Mouse (Mus musculus): ENCODE data around the gene Smpd1. TPM values are rescaled to one million over a fixed set of nuclear protein-coding genes. Genes with fewer than 3 reads are reported as not detected.

The Smpd1 gene
- 166 TPM for polyA plus RNA-seq (2014; fragmentation: Illumina TruSeq; extraction: RNeasy Lipid Tissue Mini Kit (QIAGEN cat#74804); ENCODE audit: low read depth, low replicate concordance)

GRCm38 (mm10) chr7:105554212-105554942, at the start of gene Smpd1:
TSS of gene Smpd1 (plus strand) at chr7:105554360.

DNA sequence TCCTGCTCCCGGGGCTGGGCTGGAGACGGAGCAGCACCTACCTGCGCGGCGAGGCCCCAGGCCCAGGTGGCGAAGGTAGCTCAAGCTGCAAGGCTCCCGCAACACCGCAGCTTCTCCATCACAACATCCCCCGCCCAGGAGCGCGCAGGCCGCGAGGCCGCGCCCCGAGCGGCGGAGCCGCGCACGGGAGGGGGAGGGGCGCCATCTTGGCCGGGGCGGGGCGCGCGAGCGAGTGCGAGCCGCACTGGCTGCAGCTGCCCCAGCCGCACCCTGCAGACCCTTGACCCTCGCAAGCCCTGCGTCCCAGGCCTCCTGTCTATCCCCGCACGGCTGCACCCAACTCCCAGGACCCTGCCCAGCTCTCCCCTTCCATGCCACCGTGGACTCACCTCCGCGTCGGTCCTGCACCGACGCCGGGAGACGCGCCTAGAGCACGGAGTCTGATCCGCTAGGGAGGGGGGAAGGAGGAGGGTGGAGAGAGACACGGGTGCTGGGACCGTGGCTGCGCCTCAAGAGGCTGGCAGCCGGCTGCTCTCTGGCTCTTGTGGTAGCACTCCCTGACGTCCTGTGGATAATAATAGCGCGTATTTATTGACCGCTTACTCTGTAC, 27.0 kb downstream of the Smpd1 start, which contains the start of gene Apbb1:
Gene Apbb1, minus strand, starts transcription at position 560 of the 610 bp plus-strand sequence.

Other genes with a start within 250 kb of the Smpd1 start
- not detected for gene Olfr689, start 243.2 kb upstream of the Smpd1 start, polyA plus RNA-seq (2014; fragmentation: Illumina TruSeq; extraction: RNeasy Lipid Tissue Mini Kit (QIAGEN cat#74804); ENCODE audit: low read depth, low replicate concordance)
- not detected for gene Olfr690, start 220.3 kb upstream of the Smpd1 start, polyA plus RNA-seq (2014; fragmentation: Illumina TruSeq; extraction: RNeasy Lipid Tissue Mini Kit (QIAGEN cat#74804); ENCODE audit: low read depth, low replicate concordance)
- gene Olfr691, start 212.1 kb upstream of the Smpd1 start, polyA plus RNA-seq (2014; fragmentation: Illumina TruSeq; extraction: RNeasy Lipid Tissue Mini Kit (QIAGEN cat#74804); ENCODE audit: low read depth, low replicate concordance): not detected
- gene Olfr692, start 186.1 kb upstream of the Smpd1 start, polyA plus RNA-seq (2014; fragmentation: Illumina TruSeq; extraction: RNeasy Lipid Tissue Mini Kit (QIAGEN cat#74804); ENCODE audit: low read depth, low replicate concordance): not detected
- not detected for gene Gm5901, start 179.3 kb upstream of the Smpd1 start, polyA plus RNA-seq (2014; fragmentation: Illumina TruSeq; extraction: RNeasy Lipid Tissue Mini Kit (QIAGEN cat#74804); ENCODE audit: low read depth, low replicate concordance)
- gene Fam160a2, start 154.3 kb upstream of the Smpd1 start, polyA plus RNA-seq (2014; fragmentation: Illumina TruSeq; extraction: RNeasy Lipid Tissue Mini Kit (QIAGEN cat#74804); ENCODE audit: low read depth, low replicate concordance): 20.8 TPM
- gene Cnga4, start 149.8 kb upstream of the Smpd1 start, polyA plus RNA-seq (2014; fragmentation: Illumina TruSeq; extraction: RNeasy Lipid Tissue Mini Kit (QIAGEN cat#74804); ENCODE audit: low read depth, low replicate concordance): not detected
- not detected for gene Cckbr, start 128.6 kb upstream of the Smpd1 start, polyA plus RNA-seq (2014; fragmentation: Illumina TruSeq; extraction: RNeasy Lipid Tissue Mini Kit (QIAGEN cat#74804); ENCODE audit: low read depth, low replicate concordance)
- 22.7 TPM for gene Cavin3, start 72.1 kb upstream of the Smpd1 start, polyA plus RNA-seq (2014; fragmentation: Illumina TruSeq; extraction: RNeasy Lipid Tissue Mini Kit (QIAGEN cat#74804); ENCODE audit: low read depth, low replicate concordance)
- 185 TPM for gene Apbb1, start 27.3 kb downstream of the Smpd1 start, polyA plus RNA-seq (2014; fragmentation: Illumina TruSeq; extraction: RNeasy Lipid Tissue Mini Kit (QIAGEN cat#74804); ENCODE audit: low read depth, low replicate concordance)
- 1.9 TPM for gene Hpx, start 45.8 kb downstream of the Smpd1 start, polyA plus RNA-seq (2014; fragmentation: Illumina TruSeq; extraction: RNeasy Lipid Tissue Mini Kit (QIAGEN cat#74804); ENCODE audit: low read depth, low replicate concordance)
- 32.2 TPM for gene Trim3, start 79.2 kb downstream of the Smpd1 start, polyA plus RNA-seq (2014; fragmentation: Illumina TruSeq; extraction: RNeasy Lipid Tissue Mini Kit (QIAGEN cat#74804); ENCODE audit: low read depth, low replicate concordance)
- 70.9 TPM for gene Timm10b, start 85.7 kb downstream of the Smpd1 start, polyA plus RNA-seq (2014; fragmentation: Illumina TruSeq; extraction: RNeasy Lipid Tissue Mini Kit (QIAGEN cat#74804); ENCODE audit: low read depth, low replicate concordance)
- 26.5 TPM for gene Arfip2, start 86.1 kb downstream of the Smpd1 start, polyA plus RNA-seq (2014; fragmentation: Illumina TruSeq; extraction: RNeasy Lipid Tissue Mini Kit (QIAGEN cat#74804); ENCODE audit: low read depth, low replicate concordance)
- gene Gm45799, start 86.2 kb downstream of the Smpd1 start, polyA plus RNA-seq (2014; fragmentation: Illumina TruSeq; extraction: RNeasy Lipid Tissue Mini Kit (QIAGEN cat#74804); ENCODE audit: low read depth, low replicate concordance): 16.1 TPM
- 0.86 TPM for gene Dnhd1, start 96.5 kb downstream of the Smpd1 start, polyA plus RNA-seq (2014; fragmentation: Illumina TruSeq; extraction: RNeasy Lipid Tissue Mini Kit (QIAGEN cat#74804); ENCODE audit: low read depth, low replicate concordance)
- 116 TPM for gene Ilk, start 182.2 kb downstream of the Smpd1 start, polyA plus RNA-seq (2014; fragmentation: Illumina TruSeq; extraction: RNeasy Lipid Tissue Mini Kit (QIAGEN cat#74804); ENCODE audit: low read depth, low replicate concordance)
- gene Rrp8, start 183.0 kb downstream of the Smpd1 start, polyA plus RNA-seq (2014; fragmentation: Illumina TruSeq; extraction: RNeasy Lipid Tissue Mini Kit (QIAGEN cat#74804); ENCODE audit: low read depth, low replicate concordance): 13.9 TPM
- 98.7 TPM for gene Taf10, start 190.0 kb downstream of the Smpd1 start, polyA plus RNA-seq (2014; fragmentation: Illumina TruSeq; extraction: RNeasy Lipid Tissue Mini Kit (QIAGEN cat#74804); ENCODE audit: low read depth, low replicate concordance)
- 52.4 TPM for gene Tpp1, start 197.9 kb downstream of the Smpd1 start, polyA plus RNA-seq (2014; fragmentation: Illumina TruSeq; extraction: RNeasy Lipid Tissue Mini Kit (QIAGEN cat#74804); ENCODE audit: low read depth, low replicate concordance)
- gene Dchs1, start 233.3 kb downstream of the Smpd1 start, polyA plus RNA-seq (2014; fragmentation: Illumina TruSeq; extraction: RNeasy Lipid Tissue Mini Kit (QIAGEN cat#74804); ENCODE audit: low read depth, low replicate concordance): 5.0 TPM